Mouse (Mus musculus) cerebellum, postnatal 4 days (tissue): ENCODE results near the gene Cd81.

Experiments
- DNase-seq, 2 experiments: peaks; one replicate each; pipeline ENCODE4 v3.0.0; 2022; ENCODE audit warnings: low spot score in 2 of 2, mixed read lengths in 1 of 2

Gene Cd81

DNA sequence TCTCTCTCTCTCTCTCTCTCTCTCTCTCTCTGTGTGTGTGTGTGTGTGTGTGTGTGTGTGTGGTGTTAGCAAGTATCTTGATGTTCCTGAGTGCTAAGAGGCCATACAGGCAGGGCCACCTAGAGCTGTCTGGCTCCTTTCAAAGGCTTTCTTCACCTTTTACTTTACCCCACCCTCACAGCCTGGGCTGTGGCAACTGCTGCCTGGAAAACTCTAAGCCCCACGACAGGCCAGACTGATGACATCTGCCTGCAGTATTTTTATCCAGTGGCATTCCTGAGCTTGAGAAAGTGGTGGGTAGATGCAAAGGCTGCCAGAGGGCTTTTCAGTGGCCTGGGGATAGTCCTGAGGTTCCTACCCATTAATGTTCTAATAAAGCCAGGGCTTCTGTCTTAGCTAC, 59.9 kb downstream of the Cd81 start:
- no peak for DNase-seq

DNA sequence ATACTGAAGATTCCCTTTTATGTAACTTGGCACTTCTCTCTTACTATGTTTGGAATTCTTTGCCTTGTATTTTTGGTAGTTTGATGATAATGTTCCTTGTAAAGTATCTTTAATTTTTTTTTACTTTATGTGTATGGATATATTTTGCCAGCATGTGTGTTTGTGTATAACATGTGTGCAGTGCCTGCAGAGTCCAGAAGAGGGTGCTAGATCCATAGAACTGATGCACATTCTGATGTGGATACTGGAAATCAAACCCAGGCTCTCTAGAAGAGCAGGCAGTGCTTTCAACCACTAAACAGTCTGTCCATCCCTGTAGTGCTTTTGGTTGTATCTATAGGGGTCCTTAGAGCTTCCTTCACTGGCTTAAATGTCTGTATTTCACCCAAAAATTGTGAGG, 62.2 kb downstream of the Cd81 start:
- DNase-seq: no peak

DNA sequence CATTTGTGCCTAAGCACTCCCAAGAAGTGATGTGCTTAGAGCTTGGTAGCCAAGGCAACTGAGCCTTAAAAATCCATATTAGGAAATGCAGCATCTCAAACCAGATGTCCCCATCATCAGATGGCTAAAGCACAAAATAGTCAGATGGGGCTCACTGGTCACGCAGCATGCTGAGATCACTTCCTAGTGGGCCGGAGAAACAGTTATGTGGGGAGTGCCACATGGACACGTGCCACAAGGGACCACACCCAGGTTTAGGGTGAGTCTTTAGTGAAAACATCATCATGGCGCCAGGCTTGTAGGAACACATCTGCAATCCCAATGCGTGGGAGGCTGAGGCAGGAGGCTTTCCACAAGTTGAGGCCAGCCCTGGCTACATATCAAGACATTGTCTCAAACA, 64.0 kb downstream of the Cd81 start:
- DNase-seq: no peak
